Mouse (Mus musculus) intestine, postnatal 0 days (tissue): ENCODE results near the gene Syne2. TPM values are rescaled to one million over a fixed set of nuclear protein-coding genes. Genes with fewer than 3 reads are reported as not detected.

Experiments
- ATAC-seq: fragments of 200-750 bp; cut with Nextera tagmentation; 2 replicates; pipeline ENCODE4 v1.8.0; 2017; ENCODE audit warnings: mild to moderate bottlenecking, moderate TSS enrichment, moderate library complexity
- H3K27ac ChIP-seq: fragments of 300-500 bp; sonication (generic); 2 replicates; pipeline ENCODE4 v1.5.1; 2014; ENCODE audit warnings: mild to moderate bottlenecking, low read depth, low read length, moderate library complexity
- H3K27me3 ChIP-seq: fragments of 300-500 bp; sonication (generic); replicated peaks from 2 replicates; pipeline ENCODE4 v1.6.1; 2014; ENCODE audit warnings: low read length, mixed read lengths; ENCODE audit not compliant: control insufficient read depth, insufficient read depth
- H3K36me3 ChIP-seq: fragments of 300-500 bp; sonication (generic); 2 replicates; pipeline ENCODE4 v1.6.1; 2014; ENCODE audit warnings: mild to moderate bottlenecking, moderate library complexity; ENCODE audit not compliant: control insufficient read depth, insufficient read depth
- H3K4me1 ChIP-seq: fragments of 300-500 bp; sonication (generic); replicated peaks from 2 replicates; pipeline ENCODE4 v1.6.1; 2014; ENCODE audit warnings: antibody characterized with exemption, low read length, mixed read lengths; ENCODE audit not compliant: control insufficient read depth, insufficient read depth
- H3K4me2 ChIP-seq: fragments of 300-500 bp; sonication (generic); replicated peaks from 2 replicates; pipeline ENCODE4 v1.6.1; 2014; ENCODE audit warnings: low read depth, mild to moderate bottlenecking, moderate library complexity
- H3K4me3 ChIP-seq: fragments of 300-500 bp; sonication (generic); 2 replicates; pipeline ENCODE4 v1.5.1; 2014; ENCODE audit warnings: low read depth, low read length
- H3K9ac ChIP-seq: fragments of 300-500 bp; sonication (generic); 2 replicates; pipeline ENCODE4 v1.6.1; 2014; ENCODE audit warnings: mild to moderate bottlenecking, low read depth, low read length
- H3K9me3 ChIP-seq: fragments of 300-500 bp; sonication (generic); 2 replicates; pipeline ENCODE4 v1.6.1; 2016; ENCODE audit warnings: mixed run types; ENCODE audit not compliant: control insufficient read depth
- CTCF ChIP-seq: sonication (generic); IDR thresholded peaks from 2 replicates; pipeline ENCODE4 v1.5.1; 2016; ENCODE audit warnings: low read depth, mild to moderate bottlenecking, control low read depth, antibody characterized with exemption, moderate library complexity
- WGBS: fragments of 180-500 bp; shearing (Covaris S2); extraction: QIAGEN DNeasy Blood & Tissue Kit; methylation state at CpG from one replicate; pipeline ENCODE4 v1.1.7; 2014; 5-methylcytosine and 5-hydroxymethylcytosine counted together
- polyA plus RNA-seq: library from polyadenylated mRNA; unstranded; fragments of >200 nt; fragmentation: Nextera tagmentation; extraction: Ambion mirVana; gene quantifications from 2 replicates; pipeline ENCODE4 v1.2.1, GENCODE M21; 2015

Gene Syne2
- polyA plus RNA-seq, 1 experiment from 2014 or later = 14.5 TPM

DNA sequence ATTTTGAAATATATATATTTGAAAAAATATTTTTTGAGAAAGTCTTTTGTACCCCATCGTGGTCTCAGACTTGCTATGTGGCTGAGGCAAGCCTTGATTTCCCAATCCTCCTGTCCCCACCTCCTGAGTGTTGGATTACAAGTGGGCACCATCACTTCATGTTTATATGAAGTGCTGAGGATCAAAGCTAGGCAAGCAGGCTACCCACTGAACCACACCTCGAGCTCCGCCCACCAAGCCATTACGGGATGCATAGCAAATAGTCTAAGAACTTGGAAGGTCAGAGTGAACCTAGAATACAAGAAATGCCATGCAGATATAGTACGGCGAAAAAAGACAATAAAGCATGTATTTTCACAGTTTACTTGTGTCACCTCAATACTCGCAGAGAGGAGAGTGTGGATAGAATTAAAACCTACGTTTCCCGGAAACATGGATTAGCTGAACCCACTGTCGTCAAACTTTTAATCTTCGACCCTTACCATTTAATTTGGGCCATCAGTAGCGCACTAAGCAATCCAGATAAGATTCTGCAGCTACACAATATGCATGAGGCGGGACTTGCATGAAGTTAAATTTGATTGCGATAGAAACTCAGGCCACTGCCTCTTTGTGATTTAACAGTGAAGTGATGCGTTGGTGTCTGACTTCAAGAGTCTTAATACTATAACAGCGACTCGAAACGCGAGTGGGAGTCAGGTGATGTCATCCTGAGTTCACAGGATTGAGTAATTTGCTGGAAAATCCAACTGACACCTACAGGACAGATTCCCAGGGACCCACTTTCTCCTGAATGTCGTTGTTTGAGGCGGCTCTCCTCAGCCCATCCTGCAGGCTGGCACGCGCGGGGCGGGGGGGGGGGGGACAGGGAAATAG lies 715 bp upstream of the Syne2 start:
- Histone ChIP-seq H3K27ac (no peak overlapping the region), H3K4me1 (no peaks in the 10 kb centered on the region), H3K9ac (peak overlapping the region; percentile 86), H3K36me3 (no peaks in the 10 kb centered on the region), H3K27me3 (no peaks in the 10 kb centered on the region), H3K4me2 (peak overlapping the region; percentile 94), H3K9me3 (no peaks in the 10 kb centered on the region), H3K4me3 (peak overlapping the region; percentile 95)
- no peak for TF ChIP-seq CTCF
- WGBS = 10% methylated on average over 25 of the region's 25 CpGs
- ATAC-seq = no peak

DNA sequence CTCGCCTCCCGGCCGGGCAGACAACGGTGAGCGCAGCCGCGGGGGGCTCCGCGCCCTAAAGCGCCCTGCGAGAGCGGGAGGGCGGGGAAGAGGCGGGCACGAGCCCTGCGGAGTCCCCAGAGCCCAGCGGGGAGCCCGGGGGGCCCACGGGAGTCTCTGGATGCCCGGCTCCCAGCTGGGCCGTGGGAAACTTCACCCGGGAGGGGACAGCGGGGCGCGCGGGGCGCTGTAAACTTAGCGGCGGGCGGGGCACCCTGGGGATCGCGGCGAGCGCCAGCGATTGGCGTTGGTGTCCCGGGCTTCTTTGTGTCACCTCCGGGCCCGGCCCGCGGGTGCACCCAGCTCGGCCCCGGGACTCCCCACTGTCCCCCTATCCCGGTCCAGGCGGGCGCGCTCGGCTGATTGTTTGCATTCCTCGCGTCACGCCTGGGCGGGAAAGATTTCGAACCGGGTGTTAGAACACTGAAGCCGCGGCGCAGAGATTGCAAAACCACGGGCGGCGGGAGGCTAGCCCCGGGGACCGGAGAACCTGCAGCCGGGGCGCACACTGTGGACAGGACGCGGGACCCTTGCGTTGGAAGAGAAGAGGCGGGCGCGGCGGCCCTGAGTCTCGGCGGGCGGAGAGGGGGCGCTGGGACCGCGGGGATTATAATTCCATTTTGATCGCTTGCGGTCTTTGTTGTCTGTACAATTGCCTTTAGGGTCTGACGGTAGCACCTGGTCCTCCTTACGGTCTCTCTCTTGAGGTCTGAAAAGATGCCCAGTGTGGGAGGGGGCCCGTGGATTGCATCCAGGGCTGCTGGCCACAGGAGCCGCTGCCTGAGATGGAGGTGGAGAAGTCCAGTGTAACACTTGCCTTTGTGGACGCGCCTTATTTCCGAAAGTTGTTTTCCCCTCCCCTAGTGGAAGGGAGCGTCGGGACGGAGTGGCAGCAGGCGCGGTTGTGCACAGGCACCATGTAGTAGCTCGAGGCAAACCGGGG lies 810 bp downstream of the Syne2 start:
- H3K9ac ChIP-seq = peak overlapping the region; percentile 86
- peak overlapping the region; percentile 95 for H3K4me3 ChIP-seq
- H3K4me1 ChIP-seq = no peaks in the 10 kb centered on the region
- H3K36me3 ChIP-seq = no peaks in the 10 kb centered on the region
- ATAC-seq = peak; percentile 69
- under 1% methylated on average over 87 of the region's 93 CpGs for WGBS
- H3K4me2 ChIP-seq = peak overlapping the region; percentile 94
- no peaks in the 10 kb centered on the region for H3K9me3 ChIP-seq
- H3K27me3 ChIP-seq = no peaks in the 10 kb centered on the region
- peak overlapping the region; percentile 87 for H3K27ac ChIP-seq
- TF ChIP-seq CTCF = peak; percentile 39

- 10% methylated on average over 11 of the region's 11 CpGs for WGBS
- no peaks in the 10 kb centered on the region for H3K4me1 ChIP-seq
These were observed 1.5 kb downstream of the Syne2 start for GRCm38 (mm10) chr12:75819481-75819880.

GRCm38 (mm10) chr12:75820216-75820615 lies 2.3 kb downstream of the Syne2 start:
- H3K4me2 ChIP-seq = no peak overlapping the region
- WGBS = 59% methylated on average over 7 of the region's 7 CpGs
- no peak for TF ChIP-seq CTCF

More at GRCm38 (mm10) chr12:75819481-75819880, 1.5 kb downstream of the Syne2 start:
- no peak for ATAC-seq
- H3K9me3 ChIP-seq = no peaks in the 10 kb centered on the region
- TF ChIP-seq CTCF = no peak
- H3K4me2 ChIP-seq = peak overlapping the region; percentile 94
- no peak overlapping the region for H3K27ac ChIP-seq
- peak overlapping the region; percentile 95 for H3K4me3 ChIP-seq
- no peaks in the 10 kb centered on the region for H3K27me3 ChIP-seq
- no peak overlapping the region for H3K9ac ChIP-seq
- H3K36me3 ChIP-seq = no peaks in the 10 kb centered on the region

GRCm38 (mm10) chr12:75822122-75822521 lies 4.2 kb downstream of the Syne2 start:
- H3K9me3 ChIP-seq = no peaks in the 10 kb centered on the region
- no peaks in the 10 kb centered on the region for H3K36me3 ChIP-seq
- no peaks in the 10 kb centered on the region for H3K4me1 ChIP-seq
- H3K27ac ChIP-seq = no peak overlapping the region
- ATAC-seq = no peak
- H3K27me3 ChIP-seq = no peaks in the 10 kb centered on the region
- TF ChIP-seq CTCF = no peak
- WGBS = 38% methylated on average over 6 of the region's 6 CpGs
- H3K4me2 ChIP-seq = no peak overlapping the region
- no peak overlapping the region for H3K4me3 ChIP-seq
- H3K9ac ChIP-seq = no peak overlapping the region

More at GRCm38 (mm10) chr12:75820216-75820615, 2.3 kb downstream of the Syne2 start:
- Histone ChIP-seq H3K4me1 (no peaks in the 10 kb centered on the region), H3K4me3 (no peak overlapping the region), H3K9ac (no peak overlapping the region), H3K27ac (no peak overlapping the region), H3K36me3 (no peaks in the 10 kb centered on the region), H3K27me3 (no peaks in the 10 kb centered on the region), H3K9me3 (no peaks in the 10 kb centered on the region)
- no peak for ATAC-seq

DNA sequence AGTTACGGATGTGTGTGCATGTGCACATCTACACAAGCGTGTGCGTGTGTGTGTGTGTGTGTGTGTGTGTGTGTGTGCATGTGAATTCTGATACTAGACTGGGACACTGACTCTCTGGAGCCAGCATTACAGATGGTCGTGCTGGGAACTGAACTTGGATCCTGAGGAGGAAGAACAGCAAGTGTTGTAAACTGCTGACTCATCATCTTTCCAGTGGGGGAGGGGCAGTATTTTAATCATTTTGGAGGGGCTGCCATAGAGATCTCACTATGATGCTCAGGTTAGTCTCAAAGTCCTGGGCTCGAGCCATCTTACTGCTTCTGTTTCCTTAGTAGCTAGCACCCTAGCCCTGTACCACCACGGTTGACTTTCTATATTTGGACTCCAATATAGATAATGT lies 5.5 kb downstream of the Syne2 start:
- 90% methylated on average over 6 of the region's 6 CpGs for WGBS
- no peak overlapping the region for H3K9ac ChIP-seq
- no peaks in the 10 kb centered on the region for H3K9me3 ChIP-seq
- H3K27ac ChIP-seq = no peak overlapping the region
- H3K36me3 ChIP-seq = no peaks in the 10 kb centered on the region
- H3K4me1 ChIP-seq = no peaks in the 10 kb centered on the region
- no peak overlapping the region for H3K4me2 ChIP-seq
- no peak overlapping the region for H3K4me3 ChIP-seq
- ATAC-seq = no peak
- no peaks in the 10 kb centered on the region for H3K27me3 ChIP-seq
- no peak for TF ChIP-seq CTCF
